Mouse (Mus musculus) lung, postnatal 0 days (tissue): ENCODE data around the gene Cxcl10.

Experiments
- CTCF ChIP-seq: IDR thresholded peaks from 2 replicates; pipeline ENCODE4 v1.5.1; 2016; ENCODE audit warnings: antibody characterized with exemption, mild to moderate bottlenecking
- EP300 ChIP-seq: IDR thresholded peaks from 2 replicates; pipeline ENCODE4 v1.6.1; 2016; ENCODE audit warnings: antibody characterized with exemption, mild to moderate bottlenecking, control low read depth

- TF ChIP-seq EP300 (no peak), CTCF (no peak)
Observed at GRCm38 (mm10) chr5:92313776-92314175, 34.9 kb downstream of the Cxcl10 start.
